Mouse (Mus musculus): Measurements from ENCODE around the gene Phyh.

Gene Phyh

GRCm38 (mm10) chr2:4917326-4918021, 1.3 kb upstream of the Phyh start:
- WGBS = 17% methylated on average over 8 of the region's 8 CpGs

GRCm38 (mm10) chr2:4921019-4921418, 2.2 kb downstream of the Phyh start:
- WGBS = 87% methylated on average over 5 of the region's 5 CpGs

DNA sequence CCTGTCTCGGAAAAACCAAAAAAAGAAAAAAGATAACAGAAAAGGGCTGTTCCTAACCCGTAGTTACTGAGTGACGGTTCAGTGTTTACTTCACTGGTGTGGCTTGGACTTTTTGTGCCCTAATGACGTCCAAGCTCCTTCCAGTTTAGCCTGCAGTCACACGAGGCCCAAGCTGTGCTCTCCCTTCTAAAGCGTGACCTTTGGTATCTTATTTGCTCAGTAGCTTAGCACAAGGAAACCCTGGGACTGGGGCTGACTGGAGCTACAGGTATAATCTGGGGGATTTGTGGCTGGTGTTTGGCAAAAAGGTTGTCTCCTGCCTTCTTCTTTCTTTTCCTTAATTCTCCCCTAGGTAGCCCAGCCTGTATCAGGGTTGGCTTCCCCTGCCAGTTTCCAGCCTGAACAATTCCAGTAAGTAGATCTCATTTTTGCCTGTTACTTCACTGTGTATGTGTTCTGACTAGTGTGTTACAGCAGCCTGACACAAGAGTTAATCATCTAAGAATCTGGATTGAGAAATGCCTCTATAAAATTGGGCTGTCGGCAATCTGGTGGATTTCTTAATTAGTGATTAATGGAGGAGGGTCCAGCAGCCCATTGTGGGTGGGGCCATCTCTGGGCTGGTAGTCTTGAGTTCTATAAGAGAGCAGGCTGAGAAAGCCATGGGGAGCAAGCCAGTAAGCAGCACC, 3.8 kb downstream of the Phyh start:
- 79% methylated on average over 7 of the region's 7 CpGs for WGBS

DNA sequence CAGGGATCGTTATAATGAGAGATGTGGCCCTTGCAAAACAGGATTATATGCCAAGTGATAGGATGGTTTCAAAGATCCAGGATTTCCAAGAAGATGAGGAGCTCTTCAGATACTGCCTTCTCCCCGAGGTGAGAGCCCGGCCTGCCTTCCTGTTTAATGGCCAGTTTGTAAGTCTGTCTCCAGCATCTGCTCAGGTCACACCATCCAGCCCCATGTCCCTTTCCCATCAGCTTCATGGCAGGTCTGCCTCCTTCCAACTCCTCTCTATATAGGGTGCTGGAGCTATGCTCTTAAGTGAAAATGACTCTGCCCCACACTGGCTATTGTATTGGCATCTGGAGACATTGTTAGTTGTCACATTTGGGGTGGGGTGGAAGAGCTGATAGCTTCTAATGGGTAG, 8.6 kb downstream of the Phyh start:
- WGBS = 83% methylated on average over 3 of the region's 3 CpGs

DNA sequence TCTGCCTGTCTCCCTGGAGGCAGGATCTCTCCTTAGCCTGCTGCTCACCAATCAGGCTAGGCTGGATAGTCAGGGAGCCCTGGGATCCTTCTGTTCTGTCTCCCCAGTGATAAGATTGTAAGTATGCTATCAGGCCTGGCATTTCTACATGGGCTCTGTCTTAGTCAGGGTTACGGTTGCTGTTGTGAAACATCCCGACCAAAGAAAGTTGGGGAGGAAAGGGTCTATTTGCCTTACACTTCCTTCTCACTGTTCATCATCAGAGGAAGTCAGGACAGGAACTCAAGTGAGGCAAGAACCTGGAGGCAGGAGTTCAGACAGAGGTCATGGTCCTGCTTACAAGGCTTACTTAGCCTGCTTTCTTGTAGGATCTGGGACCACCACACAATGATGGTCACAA, 10.4 kb downstream of the Phyh start:
- WGBS = 81% methylated on average over 2 of the region's 2 CpGs

GRCm38 (mm10) chr2:4934516-4934915, 15.7 kb downstream of the Phyh start:
- WGBS = 90% methylated on average over 9 of the region's 9 CpGs

DNA sequence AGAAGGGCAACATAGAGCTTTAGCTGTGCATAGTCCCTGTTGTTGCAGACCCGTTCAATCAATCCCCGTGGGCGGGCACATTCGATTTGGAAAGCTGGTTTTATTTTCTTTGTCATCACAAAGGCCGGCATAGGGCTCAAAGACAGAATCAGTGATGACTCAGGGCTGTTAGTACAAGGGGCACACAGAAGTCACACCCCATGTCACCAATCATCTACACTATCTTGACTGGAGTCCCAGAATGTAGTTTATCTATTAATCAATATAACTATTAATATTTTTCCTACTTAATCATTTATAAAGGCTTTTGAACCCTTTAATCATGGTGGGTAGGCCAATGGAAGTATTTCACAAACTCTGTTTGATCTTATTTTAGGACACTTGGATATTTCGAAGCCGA, 19.1 kb downstream of the Phyh start:
- WGBS = 91% methylated on average over 7 of the region's 7 CpGs

GRCm38 (mm10) chr2:4940861-4941260, 22.0 kb downstream of the Phyh start:
- WGBS = 91% methylated on average over 11 of the region's 11 CpGs

GRCm38 (mm10) chr2:4949691-4950090, 30.9 kb downstream of the Phyh start:
- WGBS = 83% methylated on average over 8 of the region's 8 CpGs

- 98% methylated on average over 2 of the region's 2 CpGs for WGBS
Measured at GRCm38 (mm10) chr2:4950986-4951385, 32.2 kb downstream of the Phyh start.

DNA sequence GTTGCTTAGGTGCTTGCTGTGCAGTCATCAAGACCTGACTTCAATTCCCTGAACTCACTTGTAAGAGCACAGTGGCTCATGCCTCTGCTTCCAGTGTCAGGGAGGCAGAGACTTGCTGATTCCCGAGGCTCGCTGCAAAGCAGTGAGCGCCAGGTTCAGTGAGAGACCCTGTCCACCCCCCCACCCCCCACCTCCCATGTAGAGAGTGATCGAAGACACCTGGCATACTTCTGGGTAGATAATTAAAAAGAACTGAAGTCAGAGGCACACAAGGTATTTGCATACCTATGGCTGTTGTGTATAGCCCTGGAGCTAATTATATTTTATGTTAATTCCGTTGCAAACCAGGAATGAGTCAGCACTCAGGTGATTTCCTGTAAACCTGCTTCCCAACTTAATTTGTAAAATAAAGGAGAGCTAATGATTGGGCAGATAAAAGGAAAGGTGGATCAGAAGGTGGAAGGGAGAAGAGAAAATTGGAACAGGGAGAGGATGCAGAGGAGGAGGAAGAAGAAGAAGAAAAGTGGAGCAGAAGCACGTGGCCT, 35.5 kb downstream of the Phyh start:
- 77% methylated on average over 6 of the region's 6 CpGs for WGBS

DNA sequence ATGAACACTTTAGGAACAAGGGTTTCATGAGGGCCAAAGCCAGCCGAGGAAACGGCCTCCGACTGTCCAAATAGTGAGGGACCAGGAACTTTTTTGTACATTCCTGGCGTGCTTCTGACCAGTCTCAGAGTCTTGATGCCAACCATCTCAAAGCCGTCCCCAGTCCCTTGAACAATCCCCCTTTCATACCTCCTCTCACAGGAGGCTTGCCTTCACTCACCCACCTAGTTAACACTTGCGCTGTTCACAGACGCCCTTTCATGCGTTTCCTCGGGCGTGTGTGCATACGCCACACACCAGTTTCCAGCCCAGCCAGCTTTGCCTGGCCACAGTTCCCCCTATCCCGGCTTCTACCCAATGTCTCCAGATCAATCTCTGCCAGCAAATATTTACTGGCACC, 39.2 kb downstream of the Phyh start:
- WGBS = 75% methylated on average over 12 of the region's 12 CpGs

- 90% methylated on average over 2 of the region's 2 CpGs for WGBS
Measured at GRCm38 (mm10) chr2:4967806-4968205, 49.0 kb downstream of the Phyh start.

DNA sequence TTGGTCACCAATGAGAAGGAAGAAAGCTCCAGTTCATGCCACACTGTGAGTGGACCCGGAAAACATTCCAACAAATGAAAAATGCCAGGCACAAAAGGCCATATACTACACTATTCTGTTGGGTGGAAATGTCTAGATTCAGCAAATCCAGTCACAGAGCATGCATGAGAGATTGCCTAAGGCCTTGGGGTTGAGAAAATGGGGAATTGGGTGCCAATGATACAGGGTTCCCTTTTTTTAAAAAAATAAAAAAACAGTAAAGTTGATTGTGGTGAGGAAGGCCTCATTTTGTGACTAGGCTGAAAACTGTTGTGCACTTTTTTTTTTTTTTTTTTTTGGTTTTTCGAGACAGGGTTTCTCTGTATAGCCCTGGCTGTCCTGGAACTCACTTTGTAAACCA, 50.3 kb downstream of the Phyh start:
- 60% methylated on average over 2 of the region's 2 CpGs for WGBS

- 33% methylated on average over 5 of the region's 5 CpGs for WGBS
Measured at GRCm38 (mm10) chr2:4975807-4976206, 57.0 kb downstream of the Phyh start, which contains the start of gene Ucma. Ucma (plus strand) TSS chr2:4976122.

- WGBS = 32% methylated on average over 8 of the region's 8 CpGs
Measured at GRCm38 (mm10) chr2:4978091-4978490, 59.3 kb downstream of the Phyh start.

GRCm38 (mm10) chr2:4983987-4984386, 65.2 kb downstream of the Phyh start:
- WGBS = 54% methylated on average over 5 of the region's 5 CpGs

- 82% methylated on average over 6 of the region's 6 CpGs for WGBS
Measured at GRCm38 (mm10) chr2:4985000-4985399, 66.2 kb downstream of the Phyh start.

DNA sequence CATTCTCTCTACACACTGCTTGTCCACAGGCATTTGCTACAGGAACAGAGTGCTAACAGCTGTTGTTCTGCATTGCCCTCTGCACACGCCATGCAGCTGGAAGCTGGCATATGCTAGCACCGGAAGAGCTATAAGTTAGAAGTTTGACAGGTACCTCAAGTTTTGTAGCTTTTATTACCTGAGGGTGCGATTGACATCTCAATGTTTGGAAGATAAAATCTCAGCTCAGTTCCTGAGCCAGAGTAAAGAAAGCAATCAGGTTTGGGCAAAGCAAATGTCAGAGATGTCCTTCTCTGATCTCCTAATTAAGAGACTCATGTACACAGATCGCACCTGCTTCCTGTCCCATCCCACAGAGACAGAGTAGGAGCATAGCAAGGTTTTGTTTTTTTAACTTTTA, 68.0 kb downstream of the Phyh start:
- WGBS = 96% methylated on average over 4 of the region's 4 CpGs

GRCm38 (mm10) chr2:4987388-4988180, 68.8 kb downstream of the Phyh start:
- 81% methylated on average over 8 of the region's 8 CpGs for WGBS
